Mouse (Mus musculus) spleen, postnatal 10 days (tissue): ENCODE measurements around the gene AW146154.
A peak's percentile ranks its signal among the peaks of the same experiment; 100 is the strongest.
"Not testable (repeated sequence)": the region's sequence is repeated elsewhere in the genome, so short reads cannot be mapped to it uniquely, and the experiment has no call there.

ENCODE experiments used
- DNase-seq, 2 experiments: peaks; one replicate each; pipeline ENCODE4 v3.0.0; 2021 to 2022; ENCODE audit warnings: low spot score in 2 of 2

AW146154 gene

GRCm38 (mm10) chr7:41499389-41500049 is at the start of gene AW146154, which contains the start of gene Gm20449:
TSS of gene AW146154 (minus strand) at chr7:41499890.
TSS of gene Gm20449 (minus strand) at chr7:41499417.
- peak; percentile 98 to 99 for DNase-seq

- DNase-seq = no peak
Observed at GRCm38 (mm10) chr7:41512672-41513071, 13.0 kb upstream of the AW146154 start.

GRCm38 (mm10) chr7:41512207-41512606 is 12.5 kb upstream of the AW146154 start:
- DNase-seq = no peak

- DNase-seq = no peak
Observed at GRCm38 (mm10) chr7:41502402-41502801, 2.7 kb upstream of the AW146154 start.

- peak; percentile 54 to 74 for DNase-seq
Observed at GRCm38 (mm10) chr7:41500151-41500934, 653 bp upstream of the AW146154 start.

GRCm38 (mm10) chr7:41499018-41499388 is 687 bp downstream of the AW146154 start:
- not testable (repeated sequence) for DNase-seq

- DNase-seq = not testable (repeated sequence)
Observed at GRCm38 (mm10) chr7:41498464-41498863, 1.2 kb downstream of the AW146154 start.

GRCm38 (mm10) chr7:41497871-41498270 is 1.8 kb downstream of the AW146154 start:
- peak in 1 of 2 experiments; percentile 22 for DNase-seq

- no peak for DNase-seq
Observed at GRCm38 (mm10) chr7:41451864-41452263, 47.8 kb downstream of the AW146154 start.

GRCm38 (mm10) chr7:41448596-41448995 is 51.1 kb downstream of the AW146154 start, which contains the start of gene Vmn2r57:
TSS of gene Vmn2r57 (minus strand) at chr7:41448696.
- DNase-seq = not testable (repeated sequence)
